Mouse (Mus musculus) cerebellum, adult 2 months (tissue): Measurements from ENCODE around the gene Mmachc. TPM values are rescaled to one million over a fixed set of nuclear protein-coding genes. Genes with fewer than 3 reads are reported as not detected.

Experiments used
- DNase-seq, 2 experiments: peaks; one replicate each; pipeline ENCODE4 v3.0.0; 2021
- H3K27ac ChIP-seq: fragments of 200-500 bp; 2 replicates; pipeline ENCODE4 v1.5.1; 2012; ENCODE audit warnings: low read length, control low read depth, inconsistent platforms; ENCODE audit not compliant: insufficient read depth
- H3K27me3 ChIP-seq: fragments of 200-500 bp; 2 replicates; pipeline ENCODE4 v1.6.1; 2012; ENCODE audit warnings: inconsistent platforms, mild to moderate bottlenecking, low read length, moderate library complexity; ENCODE audit not compliant: control insufficient read depth, insufficient read depth
- H3K4me1 ChIP-seq: fragments of 200-500 bp; 2 replicates; pipeline ENCODE4 v1.6.1; 2011; ENCODE audit warnings: low read length; ENCODE audit not compliant: control insufficient read depth, insufficient read depth
- H3K4me3 ChIP-seq: fragments of 200-500 bp; replicated peaks from 2 replicates; pipeline ENCODE3; 2011; ENCODE audit warnings: mild to moderate bottlenecking, low read depth, low read length, control low read depth; ENCODE audit not compliant: insufficient read depth
- CTCF ChIP-seq: fragments of 200-500 bp; IDR thresholded peaks from 2 replicates; pipeline ENCODE4 v1.5.1; 2011; ENCODE audit warnings: low read depth, mild to moderate bottlenecking, control low read depth, low read length, moderate library complexity, borderline replicate concordance; ENCODE audit not compliant: insufficient read depth
- POLR2A ChIP-seq: fragments of 200-500 bp; IDR thresholded peaks from 2 replicates; pipeline ENCODE4 v1.6.1; 2011; ENCODE audit warnings: low read length, control low read depth, borderline replicate concordance; ENCODE audit not compliant: insufficient read depth
- WGBS: fragments of 180-500 bp; shearing (Covaris S2); methylation state at CpG from one replicate; pipeline ENCODE4 v1.1.7; 2018; 5-methylcytosine and 5-hydroxymethylcytosine counted together
- polyA plus RNA-seq: library from polyadenylated mRNA; depleted of rRNA; stranded (reverse); fragments of >200 nt; gene quantifications from 2 replicates; pipeline ENCODE4 v1.2.3, GENCODE M21; 2012

Gene Mmachc
- polyA plus RNA-seq, 1 experiment: 19.2 TPM

GRCm38 (mm10) chr4:116725444-116725843 is 17.2 kb upstream of the Mmachc start:
- Histone ChIP-seq H3K27me3 (no peaks in the 10 kb centered on the region), H3K4me3 (no peak overlapping the region), H3K27ac (no peak overlapping the region), H3K4me1 (no peaks in the 10 kb centered on the region)
- no peak for DNase-seq
- TF ChIP-seq POLR2A: no peak
- 78% methylated on average over 5 of the region's 5 CpGs for WGBS

GRCm38 (mm10) chr4:116722230-116722629 is 14.0 kb upstream of the Mmachc start:
- Histone ChIP-seq H3K27me3 (no peaks in the 10 kb centered on the region), H3K4me1 (no peaks in the 10 kb centered on the region), H3K27ac (no peak overlapping the region), H3K4me3 (peak overlapping the region; percentile 17)
- 56% methylated on average over 7 of the region's 7 CpGs for WGBS
- no peak for DNase-seq
- no peak for TF ChIP-seq CTCF
- TF ChIP-seq POLR2A: no peak

- no peaks in the 10 kb centered on the region for H3K4me1 ChIP-seq
- DNase-seq: no peak
- 0 out of 2 replicates have a peak overlapping the region, but pooled peaks have one; percentile 31 for H3K27ac ChIP-seq
- peak overlapping the region; percentile 75 for H3K4me3 ChIP-seq
- no peak for TF ChIP-seq CTCF
- TF ChIP-seq POLR2A: no peak
- no peaks in the 10 kb centered on the region for H3K27me3 ChIP-seq
- 1% methylated on average over 29 of the region's 29 CpGs for WGBS
Observed at GRCm38 (mm10) chr4:116721098-116721628, 13.0 kb upstream of the Mmachc start.

- whole genome bisulfite sequencing: under 1% methylated on average over 34 of the region's 34 CpGs
- peak; percentile 88 to 96 for DNase-seq
- Histone ChIP-seq H3K4me1 (no peaks in the 10 kb centered on the region), H3K27me3 (no peaks in the 10 kb centered on the region), H3K27ac (0 out of 2 replicates have a peak within 1 kb of the TSS, but pooled peaks have one; percentile 31), H3K4me3 (peak within 1 kb of the TSS; percentile 75)
- TF ChIP-seq POLR2A: peak; percentile 28; the same call in 1 of the 2 replicates
- TF ChIP-seq CTCF: no peak
Observed at GRCm38 (mm10) chr4:116720343-116721097, 12.3 kb upstream of the Mmachc start, which contains the start of gene Tesk2. TSS of gene Tesk2 (plus strand) at chr4:116720948.

- WGBS: 10% methylated on average over 3 of the region's 3 CpGs
- Histone ChIP-seq H3K4me3 (no peak overlapping the region), H3K27me3 (no peaks in the 10 kb centered on the region), H3K27ac (no peak overlapping the region), H3K4me1 (no peaks in the 10 kb centered on the region)
- TF ChIP-seq POLR2A (no peak), CTCF (peak; percentile 76)
- DNase-seq: peak; percentile 67 to 81
Observed at GRCm38 (mm10) chr4:116719396-116719795, 11.2 kb upstream of the Mmachc start.

- Histone ChIP-seq H3K27me3 (no peaks in the 10 kb centered on the region), H3K4me3 (no peak overlapping the region), H3K27ac (no peak overlapping the region), H3K4me1 (0 out of 2 replicates have a peak, but pooled peaks cover 4% of the 10 kb centered on the region)
- peak; percentile 58 to 69 for DNase-seq
- no peak for TF ChIP-seq POLR2A
- 11% methylated on average over 1 of the region's 1 CpGs for WGBS
Observed at GRCm38 (mm10) chr4:116712536-116712935, 4.3 kb upstream of the Mmachc start.

GRCm38 (mm10) chr4:116710154-116710553 is 1.9 kb upstream of the Mmachc start:
- Histone ChIP-seq H3K27me3 (no peaks in the 10 kb centered on the region), H3K4me3 (no peak overlapping the region), H3K4me1 (0 out of 2 replicates have a peak, but pooled peaks cover 4% of the 10 kb centered on the region), H3K27ac (no peak overlapping the region)
- TF ChIP-seq CTCF (no peak), POLR2A (no peak)
- 89% methylated on average over 2 of the region's 2 CpGs for WGBS
- DNase-seq: no peak
